Mouse (Mus musculus) CH12.LX (cell line): Measurements from ENCODE around the gene Selenof. TPM values are rescaled to one million over a fixed set of nuclear protein-coding genes. Genes with fewer than 3 reads are reported as not detected.

Experiments used
- DNase-seq: peaks from one replicate; pipeline ENCODE4 v3.0.0-alpha.2; 2013; ENCODE audit errors: extremely low read depth
- H3K27ac ChIP-seq: 2 replicates; pipeline ENCODE4 v1.5.1; 2012; ENCODE audit warnings: low read depth, mild to moderate bottlenecking, control low read depth, moderate library complexity; ENCODE audit not compliant: insufficient read depth
- H3K27me3 ChIP-seq: replicated peaks from 2 replicates; pipeline ENCODE3; 2012; ENCODE audit warnings: inconsistent platforms
- H3K36me3 ChIP-seq, 2 experiments: replicated peaks in 1 of 2; 2 replicates each; pipeline versions ENCODE3 to v1.6.1; 2012; ENCODE audit warnings: inconsistent platforms in 1 of 2, low read length in 1 of 2, mild to moderate bottlenecking in 1 of 2, mixed read lengths in 1 of 2, moderate library complexity in 1 of 2; ENCODE audit not compliant: control insufficient read depth in 1 of 2, insufficient read depth in 1 of 2
- H3K4me1 ChIP-seq, 2 experiments: 2 replicates each; pipeline ENCODE4 v1.6.1; 2012; ENCODE audit warnings: inconsistent platforms in 1 of 2, moderate library complexity in 1 of 2; ENCODE audit not compliant: insufficient read depth in 2 of 2, control insufficient read depth in 1 of 2
- H3K4me2 ChIP-seq: 2 replicates; pipeline ENCODE4 v1.6.1; 2012; ENCODE audit warnings: low read depth, mild to moderate bottlenecking, control low read depth; ENCODE audit not compliant: poor library complexity, insufficient read depth, severe bottlenecking
- H3K4me3 ChIP-seq, 3 experiments: fragments of 150-350 bp in 1 of 3; sonication (generic) in 1 of 3; replicated peaks in 1 of 3; 2 replicates each; pipeline versions ENCODE3 to v1.5.1; 2011 to 2012; ENCODE audit warnings: low read depth in 2 of 3, low read length in 2 of 3, mild to moderate bottlenecking in 2 of 3, moderate library complexity in 2 of 3, control low read depth in 1 of 3, improper control_type of control experiment in 1 of 3, inconsistent platforms in 1 of 3, mixed read lengths in 1 of 3; ENCODE audit not compliant: poor library complexity in 1 of 3
- H3K79me2 ChIP-seq: replicated peaks from 2 replicates; pipeline ENCODE4 v1.6.1; 2012; ENCODE audit warnings: mild to moderate bottlenecking, moderate library complexity; ENCODE audit not compliant: control insufficient read depth, poor library complexity, insufficient read depth, severe bottlenecking; ENCODE audit errors: extremely low read depth
- H3K9ac ChIP-seq: 2 replicates; pipeline ENCODE4 v1.6.1; 2012; ENCODE audit warnings: low read depth, mild to moderate bottlenecking, control low read depth, moderate library complexity; ENCODE audit not compliant: insufficient read depth
- H3K9me3 ChIP-seq: replicated peaks from 2 replicates; pipeline ENCODE3; 2012; ENCODE audit warnings: low read length, inconsistent platforms, mixed read lengths
- CHD1 ChIP-seq: IDR thresholded peaks from 2 replicates; pipeline ENCODE4 v1.6.1; 2012; ENCODE audit warnings: low read depth, low read length, improper control_type of control experiment, inconsistent platforms
- CHD2 ChIP-seq: IDR thresholded peaks from 2 replicates; pipeline ENCODE4 v1.6.1; 2011; ENCODE audit warnings: low read length, improper control_type of control experiment
- CTCF ChIP-seq, 2 experiments: IDR thresholded peaks in 1 of 2; conservative IDR thresholded peaks in 1 of 2; 2 replicates each; pipeline ENCODE4 v1.5.1; 2011 to 2012; ENCODE audit warnings: low read depth in 2 of 2, low read length in 2 of 2, improper control_type of control experiment in 1 of 2, inconsistent platforms in 1 of 2, mild to moderate bottlenecking in 1 of 2, moderate library complexity in 1 of 2
- E2F4 ChIP-seq: IDR thresholded peaks from 2 replicates; pipeline ENCODE4 v1.6.1; 2011; ENCODE audit warnings: low read depth, low read length, improper control_type of control experiment; ENCODE audit not compliant: insufficient replicate concordance
- EP300 ChIP-seq: IDR thresholded peaks from 2 replicates; pipeline ENCODE4 v1.6.1; 2011; ENCODE audit warnings: low read length, improper control_type of control experiment
- ETS1 ChIP-seq: conservative IDR thresholded peaks from 2 replicates; pipeline ENCODE4 v1.6.1; 2012; ENCODE audit warnings: low read depth, mild to moderate bottlenecking, inconsistent platforms, low read length, improper control_type of control experiment, moderate library complexity
- HCFC1 ChIP-seq: IDR thresholded peaks from 2 replicates; pipeline ENCODE4 v1.6.1; 2012; ENCODE audit warnings: low read depth, mild to moderate bottlenecking, inconsistent platforms, low read length, improper control_type of control experiment
- JUND ChIP-seq: conservative IDR thresholded peaks from 2 replicates; pipeline ENCODE4 v1.6.1; 2011; ENCODE audit warnings: low read depth, low read length, improper control_type of control experiment
- KAT2A ChIP-seq: IDR thresholded peaks from 2 replicates; pipeline ENCODE4 v1.6.1; 2012; ENCODE audit warnings: low read length, improper control_type of control experiment, inconsistent platforms; ENCODE audit not compliant: insufficient replicate concordance
- MAX ChIP-seq: IDR thresholded peaks from 2 replicates; pipeline ENCODE4 v1.6.1; 2011; ENCODE audit warnings: low read length, improper control_type of control experiment
- MAZ ChIP-seq: IDR thresholded peaks from 2 replicates; pipeline ENCODE4 v1.6.1; 2012; ENCODE audit warnings: low read depth, mild to moderate bottlenecking, inconsistent platforms, low read length, improper control_type of control experiment, moderate library complexity
- MEF2A ChIP-seq: IDR thresholded peaks from 2 replicates; pipeline ENCODE4 v1.6.1; 2014; ENCODE audit warnings: low read depth, mild to moderate bottlenecking, inconsistent platforms, low read length, improper control_type of control experiment, borderline replicate concordance
- MXI1 ChIP-seq: IDR thresholded peaks from 2 replicates; pipeline ENCODE4 v1.6.1; 2011; ENCODE audit warnings: mild to moderate bottlenecking, low read depth, low read length, improper control_type of control experiment
- NELFE ChIP-seq: IDR thresholded peaks from 2 replicates; pipeline ENCODE4 v1.6.1; 2011; ENCODE audit warnings: low read depth, low read length, improper control_type of control experiment
- POLR2AphosphoS2 ChIP-seq: IDR thresholded peaks from 2 replicates; pipeline ENCODE4 v1.6.1; 2011; ENCODE audit warnings: low read depth, low read length, improper control_type of control experiment
- RAD21 ChIP-seq: IDR thresholded peaks from 2 replicates; pipeline ENCODE4 v1.6.1; 2011; ENCODE audit warnings: low read depth, mild to moderate bottlenecking, low read length, improper control_type of control experiment, moderate library complexity
- RCOR1 ChIP-seq: conservative IDR thresholded peaks from 2 replicates; pipeline ENCODE4 v1.6.1; 2012; ENCODE audit warnings: low read depth, mild to moderate bottlenecking, inconsistent platforms, low read length, improper control_type of control experiment
- UBTF ChIP-seq: IDR thresholded peaks from 2 replicates; pipeline ENCODE4 v1.6.1; 2012; ENCODE audit warnings: low read depth, mild to moderate bottlenecking, inconsistent platforms, low read length, improper control_type of control experiment, moderate library complexity
- dilution Hi-C: fragments of 300-500 bp; cut with MboI; formaldehyde crosslinking; loops from 2 replicates; pipeline ENCODE4 v1.14.3; 2020; ENCODE audit warnings: low sequenced_read_pairs; ENCODE audit not compliant: extremely low pct_unique_long_range_greater_than_20kb, extremely low pct_ligation_motif_present
- in situ Hi-C: fragments of 300-500 bp; cut with MboI; formaldehyde crosslinking; loops from 3 replicates; pipeline ENCODE4 v1.14.3; 2019; ENCODE audit warnings: low sequenced_read_pairs, low pct_ligation_motif_present, low pct_unique_long_range_greater_than_20kb, mixed read lengths
- polyA plus RNA-seq: library from polyadenylated mRNA; unstranded; fragments of >175 nt; gene quantifications from 2 replicates; pipeline ENCODE4 v1.2.1, GENCODE M21; 2012; ENCODE audit warnings: low read depth; ENCODE audit not compliant: insufficient read length
- total RNA-seq, 2 experiments: library from RNA; depleted of rRNA; stranded (reverse); fragments of 300-350 nt in 1 of 2; fragments of >200 nt in 1 of 2; gene quantifications; 2 replicates each; pipeline ENCODE4 v1.2.3; 2012 to 2014

Gene Selenof
- total and polyA plus RNA-seq, 3 experiments: 528 to 1,358 (median 678) TPM

GRCm38 (mm10) chr3:144545152-144545551, 25.0 kb upstream of the Selenof start:
- Histone ChIP-seq H3K4me2 (no peak overlapping the region), H3K4me1 (peaks cover 4% of the 10 kb centered on the region in 2 experiments; a peak in 2 of 4 replicates), H3K4me3 (no peak overlapping the region), H3K27me3 (no peaks in the 10 kb centered on the region), H3K79me2 (peaks cover 4% of the 10 kb centered on the region), H3K36me3 (peaks cover 0 to 14% of the 10 kb centered on the region in 2 experiments), H3K9ac (no peak overlapping the region), H3K27ac (no peak overlapping the region), H3K9me3 (no peaks in the 10 kb centered on the region)
- dilution Hi-C loops: no loop called here
- DNase-seq: no peak
- in situ Hi-C loops: no loop called here
- TF ChIP-seq JUND (no peak), POLR2AphosphoS2 (no peak), MAX (no peak), EP300 (no peak), UBTF (no peak), RCOR1 (no peak), HCFC1 (no peak), MEF2A (no peak), NELFE (no peak), RAD21 (no peak), KAT2A (no peak), CHD2 (no peak), MXI1 (no peak), ETS1 (no peak)

GRCm38 (mm10) chr3:144545832-144546231, 24.3 kb upstream of the Selenof start:
- no peak for TF ChIP-seq E2F4
- no peak for TF ChIP-seq MAX
- no peak for TF ChIP-seq CTCF (conservative IDR thresholded peaks at IDR 0.05 in 1 of 2, IDR thresholded peaks at IDR 0.05 in 1 of 2; ENCODE audit: low read depth in 2 of 2, low read length in 2 of 2)
- no peak for TF ChIP-seq MAZ
- no peak for TF ChIP-seq RAD21
- TF ChIP-seq CHD1: no peak
- no peak overlapping the region for H3K9ac ChIP-seq
- peaks cover 4% of the 10 kb centered on the region for H3K79me2 ChIP-seq
- in situ Hi-C loops: no loop called here
- no peak overlapping the region for H3K27ac ChIP-seq
- dilution Hi-C loops: no loop called here
- DNase-seq: no peak
- no peak overlapping the region for H3K4me2 ChIP-seq
- peaks cover 4% of the 10 kb centered on the region in 2 experiments; a peak in 2 of 4 replicates for H3K4me1 ChIP-seq
- no peaks in the 10 kb centered on the region for H3K9me3 ChIP-seq
- no peaks in the 10 kb centered on the region for H3K27me3 ChIP-seq
- peaks cover 0 to 10% of the 10 kb centered on the region in 2 experiments for H3K36me3 ChIP-seq
- no peak overlapping the region for H3K4me3 ChIP-seq
